Mouse (Mus musculus) midbrain, embryonic 12.5 days (tissue): ENCODE data around the gene Clec12a. TPM values are rescaled to one million over a fixed set of nuclear protein-coding genes. Genes with fewer than 3 reads are reported as not detected.

Source experiments
- ATAC-seq: fragments of 200-750 bp; cut with Nextera tagmentation; 2 replicates; pipeline ENCODE4 v1.8.0; 2017; ENCODE audit warnings: low read depth, moderate TSS enrichment, moderate library complexity; ENCODE audit not compliant: low FRiP score
- H3K27ac ChIP-seq: fragments of 300-500 bp; sonication (generic); replicated peaks from 2 replicates; pipeline ENCODE4 v1.5.1; 2016; ENCODE audit warnings: mild to moderate bottlenecking
- H3K27me3 ChIP-seq: fragments of 300-500 bp; sonication (generic); 2 replicates; pipeline ENCODE4 v1.6.1; 2016; ENCODE audit warnings: mild to moderate bottlenecking
- H3K36me3 ChIP-seq: fragments of 300-500 bp; sonication (generic); 2 replicates; pipeline ENCODE4 v1.6.1; 2016
- H3K4me1 ChIP-seq: fragments of 300-500 bp; sonication (generic); 2 replicates; pipeline ENCODE4 v1.6.1; 2016
- H3K4me2 ChIP-seq: fragments of 300-500 bp; sonication (generic); replicated peaks from 2 replicates; pipeline ENCODE4 v1.6.1; 2016; ENCODE audit warnings: mild to moderate bottlenecking, moderate library complexity
- H3K4me3 ChIP-seq: fragments of 300-500 bp; sonication (generic); 2 replicates; pipeline ENCODE4 v1.5.1; 2016; ENCODE audit warnings: mild to moderate bottlenecking
- H3K9ac ChIP-seq: fragments of 300-500 bp; sonication (generic); replicated peaks from 2 replicates; pipeline ENCODE4 v1.6.1; 2016; ENCODE audit warnings: mild to moderate bottlenecking, moderate library complexity
- H3K9me3 ChIP-seq: fragments of 300-500 bp; sonication (generic); 2 replicates; pipeline ENCODE4 v1.6.1; 2016; ENCODE audit warnings: mild to moderate bottlenecking
- WGBS: fragments of 180-500 bp; shearing (Covaris S2); methylation state at CpG from one replicate; pipeline ENCODE4 v1.1.7; 2016; 5-methylcytosine and 5-hydroxymethylcytosine counted together
- polyA plus RNA-seq: library from polyadenylated mRNA; unstranded; fragments of >200 nt; fragmentation: Nextera tagmentation; extraction: Ambion mirVana; gene quantifications from 2 replicates; pipeline ENCODE4 v1.2.1, GENCODE M21; 2016

Gene Clec12a
- polyA plus RNA-seq, 1 experiment from 2014 or later = 0.14 TPM

- H3K9me3 ChIP-seq = no peaks in the 10 kb centered on the region
- H3K9ac ChIP-seq = no peak overlapping the region
- H3K4me2 ChIP-seq = no peak overlapping the region
- 87% methylated on average over 3 of the region's 3 CpGs for WGBS
- ATAC-seq = no peak
- H3K4me1 ChIP-seq = no peaks in the 10 kb centered on the region
- H3K4me3 ChIP-seq = no peak overlapping the region
- H3K27ac ChIP-seq = no peak overlapping the region
- H3K36me3 ChIP-seq = no peaks in the 10 kb centered on the region
- no peaks in the 10 kb centered on the region for H3K27me3 ChIP-seq
These were observed 41.0 kb downstream of the Clec12a start for GRCm38 (mm10) chr6:129383466-129383865.

- H3K9me3 ChIP-seq = no peaks in the 10 kb centered on the region
- H3K9ac ChIP-seq = no peak overlapping the region
- H3K27me3 ChIP-seq = no peaks in the 10 kb centered on the region
- no peak overlapping the region for H3K4me3 ChIP-seq
- H3K4me2 ChIP-seq = no peak overlapping the region
- 80% methylated on average over 4 of the region's 4 CpGs for WGBS
- no peak overlapping the region for H3K27ac ChIP-seq
- no peaks in the 10 kb centered on the region for H3K36me3 ChIP-seq
- ATAC-seq = no peak
- no peaks in the 10 kb centered on the region for H3K4me1 ChIP-seq
These were observed 42.5 kb downstream of the Clec12a start for GRCm38 (mm10) chr6:129385000-129385399.

GRCm38 (mm10) chr6:129385774-129386173 is 43.3 kb downstream of the Clec12a start, which contains the start of gene Clec12b:
Clec12b (minus strand) TSS chr6:129385874.
- WGBS = 83% methylated on average over 2 of the region's 2 CpGs
- H3K4me1 ChIP-seq = no peaks in the 10 kb centered on the region

DNA sequence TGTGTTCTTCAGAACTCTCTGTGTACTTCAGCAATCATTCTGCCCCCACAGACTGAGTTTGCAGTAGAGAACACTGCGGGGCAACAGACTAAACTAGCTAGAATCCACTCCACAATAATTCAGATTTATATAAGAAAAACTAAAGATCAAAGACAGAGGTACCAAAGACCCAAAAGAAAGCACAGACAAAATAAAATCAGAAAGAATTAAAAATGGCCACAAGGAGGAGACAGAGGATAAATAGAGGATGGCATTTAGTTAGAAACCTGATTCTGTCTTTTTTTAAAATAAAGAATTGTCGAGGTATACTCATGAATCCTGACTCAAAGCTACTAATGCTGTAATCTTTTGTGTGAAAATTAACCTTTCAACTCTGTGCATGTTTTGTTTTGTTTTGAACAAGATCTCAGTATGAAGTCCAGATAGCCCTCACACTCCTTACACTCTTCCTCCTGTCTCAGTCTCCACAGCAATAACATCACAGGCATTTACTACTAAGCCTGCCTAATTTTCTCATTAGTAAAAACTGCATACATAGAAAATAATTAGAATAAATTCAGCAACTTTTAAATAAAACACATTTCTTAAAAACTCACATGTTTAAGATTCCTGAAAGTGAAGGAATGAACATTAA is 50.7 kb downstream of the Clec12a start:
- no peak overlapping the region for H3K27ac ChIP-seq
- H3K4me2 ChIP-seq = no peak overlapping the region
- H3K9ac ChIP-seq = no peak overlapping the region
- H3K4me3 ChIP-seq = no peak overlapping the region
- WGBS = 41% methylated on average over 2 of the region's 2 CpGs
- H3K27me3 ChIP-seq = no peaks in the 10 kb centered on the region
- H3K4me1 ChIP-seq = no peaks in the 10 kb centered on the region
- 0 out of 2 replicates have a peak, but pooled peaks have one; percentile 47 for ATAC-seq
- no peaks in the 10 kb centered on the region for H3K36me3 ChIP-seq
- no peaks in the 10 kb centered on the region for H3K9me3 ChIP-seq

More at GRCm38 (mm10) chr6:129385774-129386173, 43.3 kb downstream of the Clec12a start, which contains the start of gene Clec12b:
- Histone ChIP-seq H3K4me2 (no peak within 1 kb of the TSS), H3K27me3 (no peaks in the 10 kb centered on the region), H3K9ac (no peak within 1 kb of the TSS), H3K36me3 (no peaks in the 10 kb centered on the region), H3K9me3 (no peaks in the 10 kb centered on the region), H3K27ac (no peak within 1 kb of the TSS), H3K4me3 (no peak within 1 kb of the TSS)
- ATAC-seq = no peak

DNA sequence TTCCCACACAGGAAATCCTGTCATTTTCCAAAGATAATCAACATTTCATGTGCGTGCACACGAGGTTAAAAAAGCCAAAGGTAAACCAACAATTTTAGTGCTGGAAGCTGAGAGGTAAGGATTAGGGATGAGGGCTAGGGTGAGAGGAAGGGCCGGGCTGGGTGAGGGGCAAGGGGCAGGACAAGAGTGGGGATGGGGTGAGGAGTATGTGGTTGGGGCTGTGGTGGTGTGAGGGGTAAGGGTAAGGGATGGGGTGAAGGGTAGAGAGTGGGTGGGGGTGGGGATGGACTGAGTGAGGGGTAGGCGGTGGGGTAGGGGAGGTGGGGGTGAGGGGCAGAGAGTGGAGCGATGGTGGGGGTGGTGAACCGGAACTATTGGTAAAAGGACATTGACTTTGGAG is 51.2 kb downstream of the Clec12a start:
- no peak for ATAC-seq
- H3K27ac ChIP-seq = no peak overlapping the region
- WGBS = 74% methylated on average over 5 of the region's 6 CpGs

GRCm38 (mm10) chr6:129396997-129397396 is 54.5 kb downstream of the Clec12a start, which contains the start of gene Clec1b:
Clec1b (plus strand) TSS chr6:129397297.
- Histone ChIP-seq H3K27me3 (no peaks in the 10 kb centered on the region), H3K27ac (no peak within 1 kb of the TSS), H3K4me1 (no peaks in the 10 kb centered on the region), H3K4me3 (no peak within 1 kb of the TSS), H3K36me3 (no peaks in the 10 kb centered on the region), H3K9me3 (no peaks in the 10 kb centered on the region), H3K4me2 (no peak within 1 kb of the TSS), H3K9ac (no peak within 1 kb of the TSS)
- 85% methylated on average over 8 of the region's 8 CpGs for WGBS
- ATAC-seq = no peak

More for the DNA sequence above, 51.2 kb downstream of the Clec12a start:
- Histone ChIP-seq H3K4me3 (no peak overlapping the region), H3K9ac (no peak overlapping the region), H3K4me2 (no peak overlapping the region), H3K4me1 (no peaks in the 10 kb centered on the region), H3K9me3 (no peaks in the 10 kb centered on the region), H3K27me3 (no peaks in the 10 kb centered on the region), H3K36me3 (no peaks in the 10 kb centered on the region)

DNA sequence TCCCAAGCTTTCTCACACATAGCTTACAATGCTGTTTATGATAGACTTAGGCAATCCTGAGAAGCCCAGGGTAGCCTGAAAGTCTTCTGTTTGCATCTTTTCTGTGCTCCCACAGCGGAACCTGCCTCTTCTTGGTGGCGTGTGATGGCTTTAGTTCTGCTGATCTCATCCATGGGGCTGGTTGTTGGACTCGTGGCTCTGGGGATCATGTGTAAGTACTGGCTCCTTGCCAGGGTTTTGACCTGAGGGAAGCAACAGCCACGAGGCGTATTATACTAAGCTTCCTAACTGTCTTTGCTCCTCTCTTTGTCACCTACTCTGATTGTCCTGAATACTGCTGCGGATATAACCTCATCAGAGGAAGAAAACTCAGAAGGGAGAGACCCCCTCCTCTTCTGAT is 57.5 kb downstream of the Clec12a start:
- ATAC-seq = no peak
- H3K9ac ChIP-seq = no peak overlapping the region
- no peaks in the 10 kb centered on the region for H3K27me3 ChIP-seq
- WGBS = 70% methylated on average over 6 of the region's 6 CpGs
- H3K27ac ChIP-seq = no peak overlapping the region
- no peak overlapping the region for H3K4me3 ChIP-seq
- no peaks in the 10 kb centered on the region for H3K36me3 ChIP-seq
- no peaks in the 10 kb centered on the region for H3K9me3 ChIP-seq
- H3K4me2 ChIP-seq = no peak overlapping the region
- H3K4me1 ChIP-seq = no peaks in the 10 kb centered on the region

DNA sequence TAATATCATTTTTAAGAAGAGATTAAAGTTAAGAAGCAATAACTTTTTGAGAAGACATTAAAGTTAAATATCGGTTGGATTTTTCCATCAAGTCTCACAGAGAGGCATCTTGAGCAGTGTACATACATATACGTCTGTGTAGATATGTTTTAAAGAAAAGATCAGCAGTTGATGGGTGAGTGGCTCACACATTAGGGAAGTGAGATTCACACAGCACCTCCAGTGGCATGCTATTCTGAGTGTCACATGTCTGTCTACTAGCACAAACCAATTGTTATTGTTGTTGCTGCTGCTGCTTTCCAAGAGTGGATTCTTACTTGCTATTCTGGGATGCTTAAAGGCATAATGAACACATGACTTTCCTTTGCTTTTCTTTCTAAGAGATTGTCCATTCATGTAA is 59.9 kb downstream of the Clec12a start:
- no peak for ATAC-seq
- 85% methylated on average over 2 of the region's 2 CpGs for WGBS
- no peaks in the 10 kb centered on the region for H3K27me3 ChIP-seq
- H3K9ac ChIP-seq = no peak overlapping the region
- no peaks in the 10 kb centered on the region for H3K36me3 ChIP-seq
- no peaks in the 10 kb centered on the region for H3K9me3 ChIP-seq
- H3K4me3 ChIP-seq = no peak overlapping the region
- H3K27ac ChIP-seq = no peak overlapping the region
- no peaks in the 10 kb centered on the region for H3K4me1 ChIP-seq
- H3K4me2 ChIP-seq = no peak overlapping the region

DNA sequence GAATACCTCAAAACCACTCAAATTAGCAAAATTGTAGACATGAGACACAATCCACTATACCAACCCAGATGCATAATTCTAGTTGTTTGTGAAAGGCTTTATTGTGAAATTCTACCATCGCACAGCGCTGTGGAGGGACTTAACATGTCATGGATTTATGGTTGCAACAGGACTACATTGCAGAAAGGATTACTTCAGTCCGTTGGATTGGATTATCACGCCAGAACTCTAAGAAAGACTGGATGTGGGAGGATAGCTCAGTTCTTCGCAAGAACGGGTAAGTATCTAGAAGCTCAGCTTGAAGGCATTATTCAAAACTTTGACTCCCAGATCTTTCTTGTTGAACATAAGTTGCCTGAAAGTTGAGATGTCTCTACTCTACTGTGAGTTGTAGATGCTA is 60.9 kb downstream of the Clec12a start:
- no peaks in the 10 kb centered on the region for H3K4me1 ChIP-seq
- H3K9ac ChIP-seq = no peak overlapping the region
- WGBS = 60% methylated on average over 6 of the region's 6 CpGs
- H3K36me3 ChIP-seq = no peaks in the 10 kb centered on the region
- no peaks in the 10 kb centered on the region for H3K9me3 ChIP-seq
- no peak overlapping the region for H3K4me2 ChIP-seq
- no peaks in the 10 kb centered on the region for H3K27me3 ChIP-seq
- no peak for ATAC-seq
- no peak overlapping the region for H3K4me3 ChIP-seq
- no peak overlapping the region for H3K27ac ChIP-seq

DNA sequence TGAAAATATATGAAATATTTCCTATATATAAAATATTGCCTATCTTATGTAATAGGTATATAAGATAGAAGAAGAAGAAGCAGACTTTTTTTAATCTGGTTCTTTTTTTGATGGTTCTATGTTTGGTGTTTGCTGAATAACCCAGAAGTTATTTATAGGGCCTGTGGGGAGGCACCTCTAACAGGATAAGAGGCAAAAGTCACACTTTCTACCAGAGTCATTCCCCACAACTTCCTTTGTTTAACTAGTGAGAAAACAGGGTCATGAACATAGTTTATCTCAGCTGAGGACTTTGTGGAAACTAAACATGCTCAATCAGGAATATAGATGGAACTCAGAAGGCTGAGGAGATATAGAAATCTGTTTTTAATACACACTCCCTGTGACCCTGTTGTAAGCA is 63.5 kb downstream of the Clec12a start:
- H3K27ac ChIP-seq = no peak overlapping the region
- H3K4me2 ChIP-seq = no peak overlapping the region
- ATAC-seq = no peak
- H3K36me3 ChIP-seq = no peaks in the 10 kb centered on the region
- no peaks in the 10 kb centered on the region for H3K4me1 ChIP-seq
- H3K9ac ChIP-seq = no peak overlapping the region
- no peaks in the 10 kb centered on the region for H3K9me3 ChIP-seq
- H3K27me3 ChIP-seq = no peaks in the 10 kb centered on the region
- H3K4me3 ChIP-seq = no peak overlapping the region

DNA sequence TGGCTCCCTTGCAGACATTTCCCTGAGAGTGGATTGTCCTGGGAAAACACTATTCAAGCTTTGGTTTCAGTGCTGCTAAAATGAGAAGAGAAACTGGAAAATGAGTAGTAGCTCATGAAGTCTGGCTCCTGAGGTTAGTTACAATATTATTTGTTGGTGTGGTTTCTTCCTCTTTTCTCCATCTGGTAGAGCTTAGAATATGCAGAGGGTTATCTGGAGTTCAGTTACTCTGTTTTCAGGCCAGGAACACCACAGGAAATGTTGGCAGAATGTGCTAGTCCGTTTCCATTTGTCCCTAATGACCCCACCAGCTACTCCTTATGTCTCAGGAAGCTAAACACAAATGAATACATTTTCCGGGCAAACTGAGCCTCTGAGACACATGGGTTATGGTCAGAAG is 64.8 kb downstream of the Clec12a start:
- Histone ChIP-seq H3K4me2 (no peak overlapping the region), H3K9ac (no peak overlapping the region), H3K4me3 (no peak overlapping the region), H3K27me3 (no peaks in the 10 kb centered on the region), H3K9me3 (no peaks in the 10 kb centered on the region), H3K36me3 (no peaks in the 10 kb centered on the region), H3K4me1 (no peaks in the 10 kb centered on the region), H3K27ac (no peak overlapping the region)
- 57% methylated on average over 2 of the region's 2 CpGs for whole genome bisulfite sequencing
- ATAC-seq = no peak

DNA sequence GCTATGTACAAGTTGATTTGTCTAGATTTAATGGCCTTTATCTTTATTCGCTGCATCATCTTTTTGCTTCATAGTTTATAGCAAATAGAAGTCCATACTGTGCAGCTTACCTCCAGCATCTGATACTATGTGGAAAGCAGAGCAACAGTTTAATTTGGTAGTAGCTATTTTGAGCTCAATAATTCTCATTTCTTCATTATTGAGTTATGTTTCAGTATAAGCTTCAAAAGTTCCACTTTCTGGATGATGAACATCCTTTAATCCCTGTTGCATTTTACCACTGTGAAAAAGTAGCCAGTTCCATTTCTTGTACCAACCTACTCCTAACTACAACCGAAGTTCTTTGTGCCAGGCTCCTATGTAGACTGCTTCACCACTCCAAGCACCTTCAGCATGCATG is 66.1 kb downstream of the Clec12a start, which contains the start of gene Clec9a:
Gene Clec9a, plus strand, starts transcription at position 301 of the 400 bp plus-strand sequence.
- ATAC-seq = no peak
- H3K9ac ChIP-seq = no peak within 1 kb of the TSS
- no peaks in the 10 kb centered on the region for H3K36me3 ChIP-seq
- no peak within 1 kb of the TSS for H3K4me3 ChIP-seq
- H3K27ac ChIP-seq = no peak within 1 kb of the TSS
- no peaks in the 10 kb centered on the region for H3K9me3 ChIP-seq
- H3K4me2 ChIP-seq = no peak within 1 kb of the TSS
- 89% methylated on average over 2 of the region's 2 CpGs for WGBS
- no peaks in the 10 kb centered on the region for H3K27me3 ChIP-seq
- no peaks in the 10 kb centered on the region for H3K4me1 ChIP-seq

DNA sequence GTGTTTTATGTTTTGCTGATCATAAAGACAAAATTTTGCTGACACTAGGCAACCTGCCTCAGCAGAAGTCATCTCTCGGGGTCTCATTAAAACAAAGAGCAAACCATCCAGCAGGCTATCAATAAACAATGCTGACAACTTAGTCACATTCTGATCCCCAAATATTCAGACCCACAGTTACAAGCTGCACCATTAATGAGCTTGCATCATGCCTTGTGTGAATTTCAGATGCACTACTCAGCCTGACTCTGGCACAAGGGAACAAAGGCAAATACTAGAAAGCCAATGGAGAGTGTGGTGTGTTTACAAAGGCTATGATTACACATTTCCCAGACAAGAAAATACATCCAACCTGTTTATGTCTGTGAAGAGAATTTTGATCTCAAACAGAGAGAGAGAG is 71.7 kb downstream of the Clec12a start:
- Histone ChIP-seq H3K36me3 (no peaks in the 10 kb centered on the region), H3K27ac (no peak overlapping the region), H3K9me3 (no peaks in the 10 kb centered on the region), H3K4me3 (no peak overlapping the region), H3K4me2 (no peak overlapping the region), H3K4me1 (no peaks in the 10 kb centered on the region), H3K9ac (no peak overlapping the region), H3K27me3 (no peaks in the 10 kb centered on the region)
- WGBS = 68% methylated on average over 1 of the region's 1 CpGs
- ATAC-seq = no peak
